Mouse (Mus musculus) brown adipose tissue, adult 24 weeks (tissue): ENCODE measurements around the gene Hmcn2. TPM values are rescaled to one million over a fixed set of nuclear protein-coding genes. Genes with fewer than 3 reads are reported as not detected.

Experiments
- H3K27ac ChIP-seq: fragments of 200-500 bp; replicated peaks from 2 replicates; pipeline ENCODE4 v1.5.1; 2012; ENCODE audit warnings: low read depth, mild to moderate bottlenecking, low read length
- H3K4me1 ChIP-seq: fragments of 200-500 bp; 2 replicates; pipeline ENCODE4 v1.6.1; 2012; ENCODE audit warnings: low read length, mixed read lengths; ENCODE audit not compliant: control insufficient read depth, insufficient read depth, insufficient read length
- H3K4me3 ChIP-seq: fragments of 200-500 bp; 2 replicates; pipeline ENCODE4 v1.5.1; 2012; ENCODE audit warnings: low read depth, mild to moderate bottlenecking, low read length, moderate library complexity; ENCODE audit not compliant: insufficient read depth
- polyA plus RNA-seq: library from polyadenylated mRNA; stranded (reverse); fragments of >200 nt; gene quantifications from 2 replicates; pipeline ENCODE4 v1.2.4, GENCODE M21; 2012; ENCODE audit not compliant: missing spikeins, insufficient read depth, insufficient read length

Gene Hmcn2
- polyA plus RNA-seq, 1 experiment = 5.4 TPM

GRCm38 (mm10) chr2:31297602-31298268, 16.5 kb upstream of the Hmcn2 start:
- Histone ChIP-seq H3K4me3 (peak overlapping the region; percentile 64), H3K4me1 (no peaks in the 10 kb centered on the region; the same call in 1 of the 2 replicates), H3K27ac (no peak overlapping the region; the same call in 1 of the 2 replicates)

GRCm38 (mm10) chr2:31298814-31299213, 15.4 kb upstream of the Hmcn2 start:
- Histone ChIP-seq H3K27ac (no peak overlapping the region), H3K4me1 (no peaks in the 10 kb centered on the region; the same call in 1 of the 2 replicates), H3K4me3 (no peak overlapping the region)

- Histone ChIP-seq H3K4me1 (no peaks in the 10 kb centered on the region; the same call in 1 of the 2 replicates), H3K4me3 (no peak overlapping the region), H3K27ac (no peak overlapping the region)
These were observed 14.9 kb upstream of the Hmcn2 start for GRCm38 (mm10) chr2:31299266-31299665.

GRCm38 (mm10) chr2:31299996-31300395, 14.2 kb upstream of the Hmcn2 start:
- H3K4me3 ChIP-seq = no peak overlapping the region
- no peak overlapping the region for H3K27ac ChIP-seq
- no peaks in the 10 kb centered on the region; the same call in 1 of the 2 replicates for H3K4me1 ChIP-seq

GRCm38 (mm10) chr2:31303177-31303576, 11.0 kb upstream of the Hmcn2 start:
- Histone ChIP-seq H3K4me1 (no peaks in the 10 kb centered on the region; the same call in 1 of the 2 replicates), H3K4me3 (no peak overlapping the region), H3K27ac (no peak overlapping the region)

GRCm38 (mm10) chr2:31304191-31304590, 10.0 kb upstream of the Hmcn2 start:
- no peaks in the 10 kb centered on the region for H3K4me1 ChIP-seq
- H3K4me3 ChIP-seq = no peak overlapping the region
- no peak overlapping the region for H3K27ac ChIP-seq

- Histone ChIP-seq H3K4me3 (no peak overlapping the region), H3K4me1 (no peaks in the 10 kb centered on the region), H3K27ac (no peak overlapping the region)
These were observed 9.2 kb upstream of the Hmcn2 start for GRCm38 (mm10) chr2:31304801-31305665.

- Histone ChIP-seq H3K27ac (no peak overlapping the region), H3K4me3 (no peak overlapping the region), H3K4me1 (no peaks in the 10 kb centered on the region)
These were observed 8.5 kb upstream of the Hmcn2 start for GRCm38 (mm10) chr2:31305684-31306083.

GRCm38 (mm10) chr2:31308257-31308656, 6.0 kb upstream of the Hmcn2 start:
- Histone ChIP-seq H3K4me1 (no peaks in the 10 kb centered on the region), H3K27ac (no peak overlapping the region), H3K4me3 (no peak overlapping the region)

GRCm38 (mm10) chr2:31309549-31309948, 4.7 kb upstream of the Hmcn2 start:
- H3K27ac ChIP-seq = no peak overlapping the region

GRCm38 (mm10) chr2:31318162-31318561, 3.9 kb downstream of the Hmcn2 start:
- H3K27ac ChIP-seq = no peak overlapping the region
- no peaks in the 10 kb centered on the region for H3K4me1 ChIP-seq
- no peak overlapping the region for H3K4me3 ChIP-seq

More at GRCm38 (mm10) chr2:31309549-31309948, 4.7 kb upstream of the Hmcn2 start:
- H3K4me1 ChIP-seq = no peaks in the 10 kb centered on the region
- H3K4me3 ChIP-seq = no peak overlapping the region

GRCm38 (mm10) chr2:31319200-31319599, 5.0 kb downstream of the Hmcn2 start:
- H3K4me1 ChIP-seq = no peaks in the 10 kb centered on the region
- H3K4me3 ChIP-seq = no peak overlapping the region
- H3K27ac ChIP-seq = no peak overlapping the region

- H3K4me3 ChIP-seq = no peak overlapping the region
- H3K4me1 ChIP-seq = no peaks in the 10 kb centered on the region
- no peak overlapping the region for H3K27ac ChIP-seq
These were observed 13.0 kb downstream of the Hmcn2 start for GRCm38 (mm10) chr2:31327186-31327585.

GRCm38 (mm10) chr2:31337706-31338330, 23.6 kb downstream of the Hmcn2 start:
- no peak overlapping the region for H3K4me3 ChIP-seq
- no peak overlapping the region for H3K27ac ChIP-seq
- H3K4me1 ChIP-seq = no peaks in the 10 kb centered on the region

- no peaks in the 10 kb centered on the region for H3K4me1 ChIP-seq
These were observed 25.6 kb downstream of the Hmcn2 start for GRCm38 (mm10) chr2:31339826-31340225.

More at GRCm38 (mm10) chr2:31339826-31340225, 25.6 kb downstream of the Hmcn2 start:
- H3K4me3 ChIP-seq = no peak overlapping the region
- H3K27ac ChIP-seq = no peak overlapping the region
